Mouse (Mus musculus): ENCODE data around the gene Cenpo.

DNA sequence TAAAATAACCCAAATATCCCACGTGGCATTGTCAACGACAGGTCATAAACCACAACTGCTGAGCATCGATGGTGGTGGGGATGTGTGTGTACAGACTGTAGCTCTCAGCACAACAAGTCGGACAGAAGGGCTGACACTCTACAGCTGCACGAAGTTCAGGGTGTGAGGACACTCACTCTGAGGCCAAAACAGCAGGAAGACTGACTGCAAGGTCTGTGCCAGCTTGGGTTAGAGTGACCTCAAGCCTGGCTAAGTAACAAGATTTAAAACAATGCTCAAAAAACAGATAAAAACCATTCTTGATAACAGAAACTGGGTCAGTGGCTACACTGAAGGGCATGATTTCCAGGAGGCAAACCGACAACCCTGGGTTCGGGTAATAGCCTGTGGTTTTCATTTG, 3.9 kb downstream of the Cenpo start:
- TF ChIP-seq CTCF (IDR thresholded peaks at IDR 0.05 in 2 of 3, conservative IDR thresholded peaks at IDR 0.05 in 1 of 3; ENCODE audit: control insufficient read depth in 1 of 3, insufficient read depth in 1 of 3, low read depth in 2 of 3, low read length in 3 of 3, poor library complexity in 1 of 3, severe bottlenecking in 1 of 3) = no peak
- no peak for TF ChIP-seq GABPA (IDR thresholded peaks at IDR 0.05; ENCODE audit: low read depth, low read length)
- TF ChIP-seq POLR2A (IDR thresholded peaks at IDR 0.05; ENCODE audit: control insufficient read depth in 1 of 2, insufficient read depth in 1 of 2, low read depth in 1 of 2, low read length in 2 of 2, poor library complexity in 1 of 2) = no peak
- no peak for TF ChIP-seq SIN3A (IDR thresholded peaks at IDR 0.05; ENCODE audit: low read length)
- TF ChIP-seq GATA1 (IDR thresholded peaks at IDR 0.05; ENCODE audit: low read depth, low read length) = no peak
- no peak for TF ChIP-seq TCF12 (IDR thresholded peaks at IDR 0.05; ENCODE audit: low read depth, low read length)
- no peak for TF ChIP-seq RCOR1 (IDR thresholded peaks at IDR 0.05; ENCODE audit: low read depth, low read length)
- no peak for TF ChIP-seq ELF1 (IDR thresholded peaks at IDR 0.05; ENCODE audit: low read depth, low read length)

All from MEL (cell line).